Mouse (Mus musculus) olfactory bulb, adult 2 months (tissue): ENCODE measurements at regions not wholly inside any gene's neighbourhood (a gene's known extent, or its start where the extent isn't known, plus 50 kb on each side); places are given as distances from the start of the nearest gene placed in this dataset.

Experiments used
- CTCF ChIP-seq: fragments of 200-500 bp; IDR thresholded peaks from 2 replicates; pipeline ENCODE4 v1.5.1; 2012; ENCODE audit warnings: low read depth, mild to moderate bottlenecking, low read length, moderate library complexity; ENCODE audit not compliant: insufficient read depth
- POLR2A ChIP-seq: fragments of 200-500 bp; IDR thresholded peaks from 2 replicates; pipeline ENCODE4 v1.6.1; 2012; ENCODE audit warnings: mild to moderate bottlenecking, low read depth, low read length, moderate library complexity; ENCODE audit not compliant: insufficient read depth

DNA sequence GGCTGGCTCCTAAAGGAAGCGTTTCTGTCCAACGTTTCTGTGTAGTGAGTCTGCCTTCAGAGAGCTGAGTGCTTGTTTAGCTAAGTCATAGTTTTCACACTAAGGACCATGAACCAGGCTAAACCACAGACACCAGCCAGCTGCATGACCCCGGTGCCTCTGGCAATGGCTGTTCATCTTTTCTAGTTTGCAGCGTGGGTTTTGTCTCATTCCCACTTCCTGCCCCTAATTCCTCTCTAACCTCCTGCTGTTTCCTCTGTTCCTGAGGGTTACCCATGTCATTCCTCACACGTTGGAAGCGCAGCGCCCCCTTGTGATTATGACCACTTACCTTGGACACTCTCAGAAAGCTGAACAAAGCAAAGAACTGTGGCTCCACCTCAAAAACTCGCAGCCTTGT is 560.1 kb upstream of the Gm19410 start:
- TF ChIP-seq CTCF: no peak
- TF ChIP-seq POLR2A: no peak
